Mouse (Mus musculus) gastrocnemius, postnatal 14 days (tissue): ENCODE results near the gene Cwc22. TPM values are rescaled to one million over a fixed set of nuclear protein-coding genes. Genes with fewer than 3 reads are reported as not detected.

ENCODE experiments used
- total RNA-seq, 2 experiments: library from RNA; stranded (reverse); gene quantifications; 2 replicates each; pipeline ENCODE4 v1.2.3; 2021

The Cwc22 gene
- total RNA-seq, 2 experiments from 2014 or later: 12.8 to 13.8 TPM

Other genes with a start within 250 kb of the Cwc22 start
- 1 to 10 TPM; 3.7 to 4.4 TPM for gene Zfp385b, start 126.7 kb downstream of the Cwc22 start, total RNA-seq